Comparison of ENCODE assay signal across 24 mouse cellular contexts in genomic region chr14:86171118-86171517, GRCm38 (mm10).
DNase-seq lines count a peak whose midpoint lies in the region; ATAC-seq and TF ChIP-seq lines count a peak whose summit lies in the region.
"Had no signal": no experiment of that assay in that cellular context is flagged by ENCODE, and none has a peak within 500 bp of the region (broad histone marks: within the 10 kb centered on the region; RNA-seq: fewer than 3 reads in every experiment).

No protein-coding gene starts in this region.

- peak; percentile 20 for DNase-seq in forebrain, postnatal 0 days
- peak; percentile 7 for DNase-seq in heart, postnatal 0 days (ENCODE audit: low spot score)
- DNase-seq in heart, embryonic 10.5 days (ENCODE audit: low spot score): no peak
- DNase-seq in lung, postnatal 25 days (ENCODE audit: low spot score): no peak
- DNase-seq in brain, embryonic 14.5 days (ENCODE audit: low read depth): peak; percentile 31
- DNase-seq: adrenal gland, postnatal 14 days; cerebellum, adult 11-12 months; cerebellum, postnatal 14 days; embryo, embryonic 11 days; gastrocnemius, adult 2 months; kidney, postnatal 4 days; lung, adult 2 months; midbrain, embryonic 14.5 days; thymus, adult 2 months had no signal

- no peak for TF ChIP-seq EP300 in heart, postnatal 0 days (IDR thresholded peaks at IDR 0.05; ENCODE audit: low read depth)

- no peaks in the 10 kb centered on the region for H3K36me3 ChIP-seq in forebrain, postnatal 0 days (ENCODE audit: insufficient read depth)
- no peaks in the 10 kb centered on the region for H3K36me3 ChIP-seq in forebrain, embryonic 13.5 days (ENCODE audit: poor library complexity, severe bottlenecking)
- H3K36me3 ChIP-seq in heart, postnatal 0 days (replicated peaks; ENCODE audit: control insufficient read depth, insufficient read depth, low read length): no peaks in the 10 kb centered on the region
- no peaks in the 10 kb centered on the region for H3K36me3 ChIP-seq in heart, embryonic 10.5 days
- H3K36me3 ChIP-seq in lung, embryonic 15.5 days: no peaks in the 10 kb centered on the region
- H3K36me3 ChIP-seq in intestine, embryonic 15.5 days: no peaks in the 10 kb centered on the region
- H3K36me3 ChIP-seq: forebrain, embryonic 12.5 days; G1E; neural tube, embryonic 13.5 days; stomach, embryonic 15.5 days had no signal

- WGBS in forebrain, postnatal 0 days: 27% methylated on average over 1 of the region's 1 CpGs
- 41% methylated on average over 1 of the region's 1 CpGs for WGBS in forebrain, embryonic 13.5 days
- WGBS in heart, postnatal 0 days: 17% methylated on average over 1 of the region's 1 CpGs
- WGBS in heart, embryonic 10.5 days: 20% methylated on average over 1 of the region's 1 CpGs
- 14% methylated on average over 1 of the region's 1 CpGs for WGBS in lung, embryonic 15.5 days
- WGBS in intestine, embryonic 15.5 days: 45% methylated on average over 1 of the region's 1 CpGs

- no peak overlapping the region for H3K4me3 ChIP-seq in forebrain, postnatal 0 days (ENCODE audit: low read depth, low read length)
- H3K4me3 ChIP-seq in forebrain, embryonic 13.5 days: no peak overlapping the region
- no peak overlapping the region for H3K4me3 ChIP-seq in heart, postnatal 0 days (ENCODE audit: low read depth, low read length)
- no peak overlapping the region for H3K4me3 ChIP-seq in heart, embryonic 10.5 days
- no peak overlapping the region for H3K4me3 ChIP-seq in lung, embryonic 15.5 days
- no peak overlapping the region for H3K4me3 ChIP-seq in intestine, embryonic 15.5 days (replicated peaks)
- H3K4me3 ChIP-seq: forebrain, embryonic 12.5 days; gastrocnemius, adult 2 months; megakaryocyte, embryonic 14.5 days; neural tube, embryonic 13.5 days; stomach, embryonic 15.5 days had no signal

- H3K27ac ChIP-seq in forebrain, postnatal 0 days (ENCODE audit: low read depth, low read length): no peak overlapping the region
- H3K27ac ChIP-seq in forebrain, embryonic 13.5 days: no peak overlapping the region
- no peak overlapping the region for H3K27ac ChIP-seq in heart, postnatal 0 days (ENCODE audit: low read depth)
- no peak overlapping the region for H3K27ac ChIP-seq in heart, embryonic 10.5 days
- H3K27ac ChIP-seq in lung, embryonic 15.5 days: no peak overlapping the region
- H3K27ac ChIP-seq in intestine, embryonic 15.5 days: no peak overlapping the region
- H3K27ac ChIP-seq: forebrain, embryonic 12.5 days; gastrocnemius, adult 2 months; hindbrain, embryonic 14.5 days; neural tube, embryonic 13.5 days; stomach, embryonic 15.5 days had no signal

- H3K27me3 ChIP-seq in forebrain, postnatal 0 days (ENCODE audit: insufficient read depth, low read length): no peaks in the 10 kb centered on the region
- no peaks in the 10 kb centered on the region for H3K27me3 ChIP-seq in forebrain, embryonic 13.5 days
- no peaks in the 10 kb centered on the region for H3K27me3 ChIP-seq in heart, postnatal 0 days (ENCODE audit: control insufficient read depth, insufficient read depth, low read length)
- H3K27me3 ChIP-seq in heart, embryonic 10.5 days (ENCODE audit: insufficient read depth, poor library complexity, severe bottlenecking): no peaks in the 10 kb centered on the region
- no peaks in the 10 kb centered on the region for H3K27me3 ChIP-seq in lung, embryonic 15.5 days
- no peaks in the 10 kb centered on the region for H3K27me3 ChIP-seq in intestine, embryonic 15.5 days (replicated peaks)
- H3K27me3 ChIP-seq: forebrain, embryonic 12.5 days; megakaryocyte, embryonic 14.5 days; neural tube, embryonic 13.5 days; stomach, embryonic 15.5 days had no signal

- no peak overlapping the region for H3K4me2 ChIP-seq in forebrain, postnatal 0 days (ENCODE audit: low read depth)
- no peak overlapping the region for H3K4me2 ChIP-seq in forebrain, embryonic 13.5 days
- no peak overlapping the region for H3K4me2 ChIP-seq in heart, postnatal 0 days (ENCODE audit: low read depth, low read length)
- no peak overlapping the region for H3K4me2 ChIP-seq in lung, embryonic 15.5 days
- no peak overlapping the region for H3K4me2 ChIP-seq in intestine, embryonic 15.5 days (replicated peaks)
- H3K4me2 ChIP-seq: forebrain, embryonic 12.5 days; hindbrain, embryonic 14.5 days; liver, embryonic 11.5 days; neural tube, embryonic 13.5 days; stomach, embryonic 15.5 days had no signal

- H3K4me1 ChIP-seq in forebrain, postnatal 0 days (ENCODE audit: insufficient read depth): no peaks in the 10 kb centered on the region
- no peaks in the 10 kb centered on the region for H3K4me1 ChIP-seq in forebrain, embryonic 13.5 days
- no peaks in the 10 kb centered on the region for H3K4me1 ChIP-seq in heart, postnatal 0 days (ENCODE audit: control insufficient read depth, insufficient read depth)
- no peaks in the 10 kb centered on the region for H3K4me1 ChIP-seq in heart, embryonic 10.5 days
- no peaks in the 10 kb centered on the region for H3K4me1 ChIP-seq in lung, embryonic 15.5 days
- H3K4me1 ChIP-seq in intestine, embryonic 15.5 days (replicated peaks): no peaks in the 10 kb centered on the region
- H3K4me1 ChIP-seq: forebrain, embryonic 12.5 days; megakaryocyte, embryonic 14.5 days; neural tube, embryonic 13.5 days; stomach, embryonic 15.5 days had no signal

- no peak for TF ChIP-seq POLR2A in brain, embryonic 14.5 days (IDR thresholded peaks at IDR 0.05; ENCODE audit: borderline replicate concordance, extremely low read depth, insufficient read depth, insufficient read length, poor library complexity, severe bottlenecking)

- peak; percentile 50; the same call in 1 of the 2 replicates for ATAC-seq in forebrain, postnatal 0 days
- ATAC-seq in forebrain, embryonic 13.5 days: no peak
- no peak for ATAC-seq in heart, postnatal 0 days (ENCODE audit: insufficient read depth, low read depth)
- ATAC-seq in lung, embryonic 15.5 days (ENCODE audit: borderline replicate concordance, extremely low read depth, low FRiP score, low TSS enrichment): peak; percentile 59; the same call in 1 of the 2 replicates
- no peak for ATAC-seq in intestine, embryonic 15.5 days

- no peaks in the 10 kb centered on the region for H3K9me3 ChIP-seq in forebrain, postnatal 0 days (ENCODE audit: low read length)
- no peaks in the 10 kb centered on the region for H3K9me3 ChIP-seq in forebrain, embryonic 13.5 days (replicated peaks)
- H3K9me3 ChIP-seq in heart, postnatal 0 days (replicated peaks; ENCODE audit: control insufficient read depth, low read length): no peaks in the 10 kb centered on the region
- H3K9me3 ChIP-seq in heart, embryonic 10.5 days: no peaks in the 10 kb centered on the region
- no peaks in the 10 kb centered on the region for H3K9me3 ChIP-seq in lung, embryonic 15.5 days
- H3K9me3 ChIP-seq in intestine, embryonic 15.5 days: no peaks in the 10 kb centered on the region
- H3K9me3 ChIP-seq: forebrain, embryonic 12.5 days; megakaryocyte, embryonic 14.5 days; neural tube, embryonic 13.5 days; stomach, embryonic 15.5 days had no signal

- no peak overlapping the region for H3K9ac ChIP-seq in forebrain, postnatal 0 days
- no peak overlapping the region for H3K9ac ChIP-seq in forebrain, embryonic 13.5 days
- H3K9ac ChIP-seq in heart, postnatal 0 days (replicated peaks; ENCODE audit: low read depth, low read length): no peak overlapping the region
- H3K9ac ChIP-seq in lung, embryonic 15.5 days: no peak overlapping the region
- no peak overlapping the region for H3K9ac ChIP-seq in intestine, embryonic 15.5 days
- H3K9ac ChIP-seq: forebrain, embryonic 12.5 days; hindbrain, embryonic 14.5 days; neural tube, embryonic 13.5 days; stomach, embryonic 15.5 days had no signal

- no peak for TF ChIP-seq CTCF in forebrain, postnatal 0 days (IDR thresholded peaks at IDR 0.05; ENCODE audit: low read depth)
- no peak for TF ChIP-seq CTCF in heart, postnatal 0 days (IDR thresholded peaks at IDR 0.05; ENCODE audit: low read depth)
- no peak for TF ChIP-seq CTCF in brain, embryonic 14.5 days (IDR thresholded peaks at IDR 0.05; ENCODE audit: borderline replicate concordance, extremely low read depth, insufficient read depth, insufficient read length)

Comparison
In these comparisons a context has a peak if more than half of its experiments do, and no peak if none do; other contexts are left out.
1. ATAC-seq: peak in forebrain, postnatal 0 days (single experiment) and lung, embryonic 15.5 days (single experiment); none in forebrain, embryonic 13.5 days (single experiment), heart, postnatal 0 days (single experiment) and intestine, embryonic 15.5 days (single experiment).
2. DNase-seq: peak in forebrain, postnatal 0 days (single experiment), heart, postnatal 0 days (single experiment) and brain, embryonic 14.5 days (single experiment); none in heart, embryonic 10.5 days (single experiment) and lung, postnatal 25 days (single experiment).